Mouse (Mus musculus) hindbrain, embryonic 12.5 days (tissue): ENCODE data around the gene Fam160b1. TPM values are rescaled to one million over a fixed set of nuclear protein-coding genes. Genes with fewer than 3 reads are reported as not detected.

ENCODE experiments used
- ATAC-seq: fragments of 200-750 bp; cut with Nextera tagmentation; 2 replicates; pipeline ENCODE4 v1.8.0; 2017; ENCODE audit warnings: moderate TSS enrichment; ENCODE audit not compliant: low FRiP score
- H3K27ac ChIP-seq: fragments of 300-500 bp; sonication (generic); 2 replicates; pipeline ENCODE4 v1.5.1; 2016; ENCODE audit warnings: mild to moderate bottlenecking
- H3K27me3 ChIP-seq: fragments of 300-500 bp; sonication (generic); 2 replicates; pipeline ENCODE4 v1.6.1; 2016; ENCODE audit warnings: mild to moderate bottlenecking
- H3K36me3 ChIP-seq: fragments of 300-500 bp; sonication (generic); 2 replicates; pipeline ENCODE4 v1.6.1; 2016; ENCODE audit warnings: mild to moderate bottlenecking
- H3K4me1 ChIP-seq: fragments of 300-500 bp; sonication (generic); 2 replicates; pipeline ENCODE4 v1.6.1; 2016
- H3K4me2 ChIP-seq: fragments of 300-500 bp; sonication (generic); replicated peaks from 2 replicates; pipeline ENCODE4 v1.6.1; 2016; ENCODE audit warnings: mild to moderate bottlenecking
- H3K4me3 ChIP-seq: fragments of 300-500 bp; sonication (generic); 2 replicates; pipeline ENCODE4 v1.5.1; 2016; ENCODE audit warnings: mild to moderate bottlenecking
- H3K9ac ChIP-seq: fragments of 300-500 bp; sonication (generic); 2 replicates; pipeline ENCODE4 v1.6.1; 2016; ENCODE audit warnings: mild to moderate bottlenecking, moderate library complexity
- H3K9me3 ChIP-seq: fragments of 300-500 bp; sonication (generic); replicated peaks from 2 replicates; pipeline ENCODE4 v1.6.1; 2016; ENCODE audit warnings: mild to moderate bottlenecking
- WGBS: fragments of 180-500 bp; shearing (Covaris S2); methylation state at CpG from one replicate; pipeline ENCODE4 v1.1.7; 2016; 5-methylcytosine and 5-hydroxymethylcytosine counted together
- polyA plus RNA-seq: library from polyadenylated mRNA; unstranded; fragments of >200 nt; fragmentation: Nextera tagmentation; extraction: Ambion mirVana; gene quantifications from 2 replicates; pipeline ENCODE4 v1.2.1, GENCODE M21; 2016

The Fam160b1 gene
- polyA plus RNA-seq, 1 experiment from 2014 or later = 19.6 TPM

- no peaks in the 10 kb centered on the region for H3K27me3 ChIP-seq
- ATAC-seq = no peak
- no peak overlapping the region for H3K4me3 ChIP-seq
Measured at GRCm38 (mm10) chr19:57327679-57328078, 32.8 kb upstream of the Fam160b1 start.

DNA sequence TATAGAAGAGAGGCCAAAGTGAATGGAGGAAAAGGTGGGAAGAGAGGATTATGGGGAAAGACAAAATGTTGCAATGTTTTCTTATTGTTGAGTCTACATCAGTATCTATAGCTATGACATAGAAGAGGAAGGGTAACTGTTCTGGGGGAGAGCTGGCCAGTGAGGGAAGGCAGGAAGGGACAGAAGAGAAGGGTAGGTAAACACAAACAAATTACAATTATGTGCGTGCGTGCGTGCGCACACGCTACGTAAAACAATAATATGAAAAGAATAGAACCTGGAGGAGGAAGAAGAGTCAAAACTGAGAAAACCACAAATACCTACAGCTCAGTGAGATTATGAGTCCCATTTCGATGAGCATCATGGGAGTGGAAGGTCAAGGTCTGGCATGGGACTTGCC, 32.2 kb upstream of the Fam160b1 start:
- 95% methylated on average over 7 of the region's 7 CpGs for WGBS
- H3K9me3 ChIP-seq = no peaks in the 10 kb centered on the region
- no peak overlapping the region for H3K9ac ChIP-seq
- no peak overlapping the region for H3K4me3 ChIP-seq
- no peaks in the 10 kb centered on the region for H3K4me1 ChIP-seq
- no peaks in the 10 kb centered on the region for H3K27me3 ChIP-seq
- H3K27ac ChIP-seq = no peak overlapping the region
- H3K36me3 ChIP-seq = no peaks in the 10 kb centered on the region
- H3K4me2 ChIP-seq = no peak overlapping the region
- no peak for ATAC-seq

More at GRCm38 (mm10) chr19:57327679-57328078, 32.8 kb upstream of the Fam160b1 start:
- no peaks in the 10 kb centered on the region for H3K4me1 ChIP-seq
- no peak overlapping the region for H3K9ac ChIP-seq
- H3K36me3 ChIP-seq = no peaks in the 10 kb centered on the region
- H3K27ac ChIP-seq = no peak overlapping the region
- H3K9me3 ChIP-seq = no peaks in the 10 kb centered on the region
- no peak overlapping the region for H3K4me2 ChIP-seq

- Histone ChIP-seq H3K36me3 (no peaks in the 10 kb centered on the region), H3K27ac (no peak overlapping the region), H3K4me3 (no peak overlapping the region), H3K9me3 (no peaks in the 10 kb centered on the region), H3K27me3 (no peaks in the 10 kb centered on the region; the same call in 1 of the 2 replicates), H3K9ac (no peak overlapping the region), H3K4me1 (no peaks in the 10 kb centered on the region), H3K4me2 (no peak overlapping the region)
- 63% methylated on average over 12 of the region's 12 CpGs for WGBS
- ATAC-seq = no peak
Measured at GRCm38 (mm10) chr19:57328792-57329191, 31.7 kb upstream of the Fam160b1 start.

DNA sequence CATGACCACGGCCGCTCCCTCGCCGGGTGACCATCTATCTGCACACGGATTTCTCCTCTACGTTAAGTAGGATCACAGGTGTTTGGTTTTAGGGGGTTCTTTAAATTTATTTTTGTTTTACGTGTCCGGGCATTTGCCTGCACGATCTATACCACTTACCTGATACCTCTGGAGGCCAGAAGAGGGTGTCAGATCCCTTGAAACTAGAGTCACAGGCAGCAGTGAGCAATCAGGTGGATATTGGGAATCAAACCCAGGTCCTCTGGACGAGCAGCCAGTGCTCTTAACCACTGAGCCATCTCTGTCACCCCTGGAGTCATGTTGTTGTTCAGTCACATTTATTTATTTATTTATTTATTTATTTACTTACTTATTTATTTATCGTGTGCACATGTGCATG, 30.2 kb upstream of the Fam160b1 start:
- Histone ChIP-seq H3K4me2 (no peak overlapping the region), H3K9ac (no peak overlapping the region), H3K4me1 (no peaks in the 10 kb centered on the region), H3K27ac (no peak overlapping the region), H3K9me3 (no peaks in the 10 kb centered on the region), H3K27me3 (no peaks in the 10 kb centered on the region; the same call in 1 of the 2 replicates), H3K36me3 (no peaks in the 10 kb centered on the region), H3K4me3 (no peak overlapping the region)
- ATAC-seq = no peak
- 78% methylated on average over 11 of the region's 11 CpGs for WGBS

- Histone ChIP-seq H3K36me3 (no peaks in the 10 kb centered on the region), H3K27me3 (no peaks in the 10 kb centered on the region; the same call in 1 of the 2 replicates), H3K4me2 (no peak overlapping the region), H3K4me3 (no peak overlapping the region), H3K9ac (no peak overlapping the region), H3K27ac (no peak overlapping the region), H3K9me3 (no peaks in the 10 kb centered on the region), H3K4me1 (no peaks in the 10 kb centered on the region)
- no peak for ATAC-seq
- 85% methylated on average over 6 of the region's 6 CpGs for WGBS
Measured at GRCm38 (mm10) chr19:57331237-57331636, 29.2 kb upstream of the Fam160b1 start.

DNA sequence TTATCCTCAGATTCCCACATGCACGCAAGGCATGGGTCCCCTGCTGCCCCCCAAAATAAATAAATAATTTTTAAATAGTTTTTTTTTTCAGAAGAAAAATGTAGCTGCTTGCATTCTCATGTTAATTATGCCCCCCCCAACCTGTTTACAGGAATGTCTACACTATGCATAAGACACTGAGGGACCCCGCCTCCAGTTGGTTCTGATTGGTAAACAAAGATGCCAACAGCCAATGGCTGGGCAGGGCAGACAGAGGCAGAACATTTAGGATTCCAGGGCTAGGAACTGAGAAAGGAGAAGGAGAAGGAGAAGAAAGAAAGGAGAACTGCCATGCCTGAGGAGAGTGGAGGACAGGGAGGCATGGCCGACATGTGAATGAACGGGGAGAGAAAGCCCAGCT, 27.1 kb upstream of the Fam160b1 start:
- H3K4me2 ChIP-seq = no peak overlapping the region
- no peaks in the 10 kb centered on the region for H3K9me3 ChIP-seq
- no peaks in the 10 kb centered on the region for H3K4me1 ChIP-seq
- H3K27me3 ChIP-seq = no peaks in the 10 kb centered on the region; the same call in 1 of the 2 replicates
- no peak overlapping the region for H3K27ac ChIP-seq
- no peak overlapping the region for H3K4me3 ChIP-seq
- no peak overlapping the region for H3K9ac ChIP-seq
- H3K36me3 ChIP-seq = no peaks in the 10 kb centered on the region
- WGBS = 82% methylated on average over 4 of the region's 4 CpGs
- ATAC-seq = no peak

DNA sequence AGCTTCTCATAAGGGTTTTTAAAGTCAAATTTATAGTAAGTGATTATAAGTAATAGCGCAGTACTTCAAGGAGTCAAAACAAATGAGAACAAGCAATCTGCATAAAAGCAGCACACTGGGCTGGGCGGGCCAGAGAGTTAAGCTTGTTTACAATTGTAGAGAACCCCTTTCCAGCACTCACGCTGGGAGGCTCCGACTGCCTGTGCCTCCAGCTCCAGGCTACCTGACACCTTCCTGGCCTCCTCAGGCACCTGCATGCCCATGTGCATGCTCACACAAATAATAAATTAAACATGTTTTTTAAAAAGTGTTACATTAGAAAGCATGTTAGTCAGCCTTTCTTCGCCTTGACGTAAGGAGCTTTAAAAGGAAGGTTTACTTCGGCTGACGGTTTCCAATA, 25.3 kb upstream of the Fam160b1 start:
- no peaks in the 10 kb centered on the region for H3K9me3 ChIP-seq
- H3K4me3 ChIP-seq = no peak overlapping the region
- H3K27ac ChIP-seq = no peak overlapping the region
- no peaks in the 10 kb centered on the region for H3K4me1 ChIP-seq
- H3K4me2 ChIP-seq = no peak overlapping the region
- 49% methylated on average over 8 of the region's 8 CpGs for WGBS
- ATAC-seq = no peak
- no peak overlapping the region for H3K9ac ChIP-seq
- H3K27me3 ChIP-seq = no peaks in the 10 kb centered on the region; the same call in 1 of the 2 replicates
- H3K36me3 ChIP-seq = no peaks in the 10 kb centered on the region

GRCm38 (mm10) chr19:57339281-57339864, 21.1 kb upstream of the Fam160b1 start:
- Histone ChIP-seq H3K4me2 (no peak overlapping the region), H3K27me3 (no peaks in the 10 kb centered on the region), H3K9me3 (no peaks in the 10 kb centered on the region), H3K4me3 (no peak overlapping the region), H3K4me1 (no peaks in the 10 kb centered on the region), H3K36me3 (no peaks in the 10 kb centered on the region), H3K27ac (no peak overlapping the region), H3K9ac (no peak overlapping the region)
- WGBS = 88% methylated on average over 13 of the region's 13 CpGs
- no peak for ATAC-seq

- no peak overlapping the region for H3K4me2 ChIP-seq
- 83% methylated on average over 8 of the region's 8 CpGs for WGBS
- H3K27me3 ChIP-seq = no peaks in the 10 kb centered on the region
- no peaks in the 10 kb centered on the region for H3K36me3 ChIP-seq
- ATAC-seq = no peak
- H3K9me3 ChIP-seq = no peaks in the 10 kb centered on the region
- H3K4me1 ChIP-seq = no peaks in the 10 kb centered on the region
- no peak overlapping the region for H3K4me3 ChIP-seq
- H3K27ac ChIP-seq = no peak overlapping the region
- H3K9ac ChIP-seq = no peak overlapping the region
Measured at GRCm38 (mm10) chr19:57340900-57341742, 19.4 kb upstream of the Fam160b1 start.

- Histone ChIP-seq H3K9me3 (peaks cover 8% of the 10 kb centered on the region), H3K4me1 (no peaks in the 10 kb centered on the region), H3K36me3 (no peaks in the 10 kb centered on the region), H3K9ac (no peak overlapping the region), H3K27ac (no peak overlapping the region), H3K27me3 (no peaks in the 10 kb centered on the region), H3K4me3 (no peak overlapping the region), H3K4me2 (no peak overlapping the region)
- no peak for ATAC-seq
- WGBS = 85% methylated on average over 5 of the region's 5 CpGs
Measured at GRCm38 (mm10) chr19:57343860-57344259, 16.6 kb upstream of the Fam160b1 start.

DNA sequence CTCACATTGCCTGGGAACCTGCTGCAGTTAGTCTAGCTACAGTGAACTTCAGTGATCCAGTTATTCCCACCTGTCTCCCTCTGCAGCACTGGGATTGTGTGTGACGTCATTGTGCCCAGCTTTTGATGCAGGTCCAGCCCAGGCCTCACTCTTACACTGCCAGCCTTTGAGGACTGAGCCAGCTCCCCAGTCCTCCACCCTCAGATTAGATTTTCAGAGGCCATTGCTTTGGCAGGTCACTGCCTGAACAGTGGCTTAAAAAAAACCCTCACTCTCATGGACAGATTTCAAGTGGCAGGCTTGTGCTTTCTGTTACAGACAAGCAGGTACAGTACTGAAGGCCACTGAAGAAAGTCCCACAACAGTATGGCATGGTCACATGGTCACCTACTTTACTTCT, 15.8 kb upstream of the Fam160b1 start:
- no peaks in the 10 kb centered on the region for H3K27me3 ChIP-seq

GRCm38 (mm10) chr19:57349096-57349495, 11.4 kb upstream of the Fam160b1 start:
- peaks cover 3% of the 10 kb centered on the region; the same call in 1 of the 2 replicates for H3K4me1 ChIP-seq
- peaks cover 8% of the 10 kb centered on the region for H3K9me3 ChIP-seq
- H3K27ac ChIP-seq = no peak overlapping the region
- no peak overlapping the region for H3K4me2 ChIP-seq
- H3K9ac ChIP-seq = no peak overlapping the region
- no peak for ATAC-seq
- H3K36me3 ChIP-seq = no peaks in the 10 kb centered on the region
- H3K4me3 ChIP-seq = no peak overlapping the region
- no peaks in the 10 kb centered on the region for H3K27me3 ChIP-seq

More for the DNA sequence above, 15.8 kb upstream of the Fam160b1 start:
- no peak overlapping the region for H3K9ac ChIP-seq
- 80% methylated on average over 1 of the region's 1 CpGs for WGBS
- no peak overlapping the region for H3K4me3 ChIP-seq
- H3K27ac ChIP-seq = no peak overlapping the region
- no peak for ATAC-seq
- H3K9me3 ChIP-seq = peaks cover 8% of the 10 kb centered on the region
- H3K4me1 ChIP-seq = no peaks in the 10 kb centered on the region
- H3K4me2 ChIP-seq = no peak overlapping the region
- H3K36me3 ChIP-seq = no peaks in the 10 kb centered on the region
